Mouse (Mus musculus) left cerebral cortex, postnatal 10 days (tissue): ENCODE measurements around the gene Hipk2. TPM values are rescaled to one million over a fixed set of nuclear protein-coding genes. Genes with fewer than 3 reads are reported as not detected.
A peak's percentile ranks its signal among the peaks of the same experiment; 100 is the strongest.

Source experiments
- DNase-seq, 2 experiments: peaks; one replicate each; pipeline ENCODE4 v3.0.0; 2021 to 2022; ENCODE audit warnings: low spot score in 2 of 2, mixed read lengths in 1 of 2; ENCODE audit errors: extremely low spot score in 1 of 2
- intact Hi-C: fragments of 180-260 bp; cut with DNase I; formaldehyde crosslinking; loops from one replicate; pipeline ENCODE4 v1.15.1; 2025
- total RNA-seq, 2 experiments: library from RNA; stranded (reverse); gene quantifications; 2 replicates each; pipeline ENCODE4 v1.2.3; 2021

Gene Hipk2
- total RNA-seq, 2 experiments from 2014 or later: 44.6 to 45.9 TPM

GRCm38 (mm10) chr6:38874565-38875257, 1.3 kb downstream of the Hipk2 start:
- DNase-seq: no peak
- intact Hi-C loops: loop anchor here (1.0 to 10.0 kb wide), 4 partner anchors 38 to 193 kb away; no protein-coding TSS in a partner anchor

DNA sequence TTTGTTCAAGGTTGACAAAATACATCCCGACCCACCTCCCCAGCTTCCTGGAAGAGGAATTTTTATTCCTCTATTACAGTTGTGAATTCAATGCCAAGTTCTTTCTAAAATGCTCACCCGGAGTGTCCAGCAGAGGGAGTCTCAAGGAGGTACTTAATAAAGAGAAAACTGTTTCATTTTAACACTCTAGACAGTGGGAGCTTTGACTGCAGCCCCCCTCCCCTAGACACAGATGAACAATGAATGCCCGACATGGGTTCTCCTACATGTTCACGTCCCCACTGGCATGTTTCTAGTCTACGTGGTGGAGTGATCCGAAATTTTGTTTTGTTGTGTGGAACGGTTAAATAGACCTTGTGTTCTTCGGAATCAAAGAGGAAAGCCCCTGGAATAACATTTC, 1.9 kb downstream of the Hipk2 start:
- DNase-seq: peak; percentile 60 to 63
- intact Hi-C loops: loop anchor here (1.0 to 10.0 kb wide), 3 partner anchors 109 to 193 kb away; no protein-coding TSS in a partner anchor

GRCm38 (mm10) chr6:38873316-38873715, 2.6 kb downstream of the Hipk2 start:
- intact Hi-C loops: loop anchor here (10.0 kb wide), 1 partner anchor 109 kb away; no protein-coding TSS in a partner anchor
- no peak for DNase-seq

DNA sequence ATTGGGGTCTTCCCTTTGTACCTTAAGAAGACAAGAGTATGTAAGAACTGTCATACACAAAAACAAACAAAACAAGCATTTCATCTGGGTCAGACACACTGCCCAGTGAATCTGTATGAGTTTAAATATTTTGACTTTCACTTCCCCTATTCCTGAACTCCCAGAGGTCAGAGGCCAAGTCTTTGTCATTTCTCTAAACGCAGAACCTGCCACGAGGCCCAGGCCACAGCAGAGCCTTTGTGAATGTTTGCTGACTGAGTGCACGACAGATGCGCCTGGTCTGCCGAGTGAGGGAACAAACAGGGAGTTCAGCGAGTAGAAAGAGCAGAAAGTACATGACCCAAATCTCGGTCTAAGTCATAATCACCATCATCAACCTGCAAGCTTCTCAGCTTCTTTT, 4.9 kb downstream of the Hipk2 start:
- no peak for DNase-seq
- intact Hi-C loops: loop anchor here (10.0 kb wide), 1 partner anchor 106 kb away; no protein-coding TSS in a partner anchor

DNA sequence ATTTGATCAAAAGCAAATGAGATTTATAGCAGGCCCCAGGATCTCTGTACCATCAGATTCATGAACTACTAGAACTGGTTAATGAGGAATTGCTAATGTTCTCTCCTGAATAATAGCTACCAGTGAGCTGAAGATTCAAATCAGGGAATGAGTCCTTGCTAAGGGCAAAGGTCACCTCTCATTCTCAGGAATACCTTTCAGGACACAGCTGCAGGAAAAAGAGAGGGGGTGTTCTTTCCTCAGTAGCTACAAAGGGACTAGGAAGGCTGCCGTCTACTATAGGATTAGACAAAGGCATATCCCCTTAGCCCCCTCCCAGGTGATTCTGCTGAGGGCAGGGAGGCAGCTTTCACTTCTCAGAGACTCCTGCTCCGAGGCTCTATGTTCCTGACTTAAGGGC, 5.9 kb downstream of the Hipk2 start:
- DNase-seq: no peak
- intact Hi-C loops: loop anchor here (10.0 kb wide), 1 partner anchor 105 kb away; no protein-coding TSS in a partner anchor

- DNase-seq: no peak
- intact Hi-C loops: no loop called here
These were observed 7.0 kb downstream of the Hipk2 start for GRCm38 (mm10) chr6:38868974-38869373.

DNA sequence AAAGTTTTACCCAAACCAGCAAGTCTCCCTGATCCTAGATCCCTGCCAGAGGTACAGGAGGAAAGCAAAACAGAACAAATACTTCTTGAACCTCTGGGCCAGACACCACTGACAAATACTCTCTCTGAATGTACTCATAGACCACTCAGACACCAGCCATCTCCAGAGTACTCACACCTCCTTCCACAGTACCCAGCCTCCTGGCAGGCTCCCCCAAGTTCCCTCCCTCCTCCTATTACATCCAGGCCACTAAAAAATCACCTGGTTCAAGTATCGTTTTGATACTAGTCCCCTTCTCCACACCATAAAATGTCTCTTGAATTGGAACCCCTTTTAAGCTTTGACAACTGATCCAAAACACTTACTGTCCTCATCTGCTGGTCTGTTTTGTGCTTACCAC, 8.7 kb downstream of the Hipk2 start:
- DNase-seq: no peak
- intact Hi-C loops: no loop called here

- intact Hi-C loops: no loop called here
- no peak for DNase-seq
These were observed 9.2 kb downstream of the Hipk2 start for GRCm38 (mm10) chr6:38866761-38867160.

DNA sequence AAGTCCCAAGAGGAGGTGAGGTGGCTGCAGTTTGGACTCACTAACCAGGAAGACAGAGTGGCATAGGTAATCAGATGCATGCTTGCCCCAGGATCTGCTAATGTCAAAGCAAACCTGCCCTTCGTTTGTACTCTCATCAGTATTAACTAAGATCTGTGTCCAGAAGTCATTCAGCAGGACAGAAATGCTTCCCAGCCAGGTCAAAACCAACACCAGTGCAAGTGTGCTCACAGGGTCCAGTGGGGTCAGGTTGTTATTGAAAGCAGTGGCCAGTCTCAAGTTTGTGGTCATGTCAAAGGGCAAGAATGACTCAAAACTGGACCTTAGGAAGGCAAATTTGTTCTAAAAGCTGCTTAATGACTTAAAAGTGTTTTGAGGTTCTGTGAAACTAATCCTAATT, 9.6 kb downstream of the Hipk2 start:
- intact Hi-C loops: no loop called here
- no peak for DNase-seq

GRCm38 (mm10) chr6:38865805-38866204, 10.2 kb downstream of the Hipk2 start:
- DNase-seq: no peak
- intact Hi-C loops: no loop called here

- DNase-seq: no peak
- intact Hi-C loops: no loop called here
These were observed 12.4 kb downstream of the Hipk2 start for GRCm38 (mm10) chr6:38863595-38863994.

- intact Hi-C loops: no loop called here
- DNase-seq: no peak
These were observed 15.7 kb downstream of the Hipk2 start for GRCm38 (mm10) chr6:38860301-38860700.

GRCm38 (mm10) chr6:38859819-38860218, 16.1 kb downstream of the Hipk2 start:
- DNase-seq: no peak
- intact Hi-C loops: no loop called here

GRCm38 (mm10) chr6:38853561-38853992, 22.4 kb downstream of the Hipk2 start:
- intact Hi-C loops: no loop called here
- DNase-seq: no peak

DNA sequence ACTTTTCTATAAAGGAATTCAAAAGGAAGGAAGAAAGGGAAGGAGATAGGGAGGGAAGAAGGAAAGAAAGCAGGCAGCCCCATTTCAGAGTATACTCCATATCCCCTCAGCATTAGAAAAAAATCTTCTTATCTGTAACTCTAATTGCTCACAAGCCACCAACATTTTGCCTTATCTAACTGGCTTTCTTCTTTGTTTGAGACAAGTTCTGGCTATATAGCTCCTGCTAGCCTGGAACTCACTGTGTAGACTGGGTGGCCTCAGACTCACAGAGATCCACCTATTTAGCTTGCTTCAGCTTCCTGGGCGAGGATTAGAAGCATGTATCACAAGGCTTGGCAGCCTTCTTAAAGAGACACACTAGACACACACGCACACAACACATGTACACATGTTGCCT, 24.2 kb downstream of the Hipk2 start:
- intact Hi-C loops: no loop called here
- no peak for DNase-seq

DNA sequence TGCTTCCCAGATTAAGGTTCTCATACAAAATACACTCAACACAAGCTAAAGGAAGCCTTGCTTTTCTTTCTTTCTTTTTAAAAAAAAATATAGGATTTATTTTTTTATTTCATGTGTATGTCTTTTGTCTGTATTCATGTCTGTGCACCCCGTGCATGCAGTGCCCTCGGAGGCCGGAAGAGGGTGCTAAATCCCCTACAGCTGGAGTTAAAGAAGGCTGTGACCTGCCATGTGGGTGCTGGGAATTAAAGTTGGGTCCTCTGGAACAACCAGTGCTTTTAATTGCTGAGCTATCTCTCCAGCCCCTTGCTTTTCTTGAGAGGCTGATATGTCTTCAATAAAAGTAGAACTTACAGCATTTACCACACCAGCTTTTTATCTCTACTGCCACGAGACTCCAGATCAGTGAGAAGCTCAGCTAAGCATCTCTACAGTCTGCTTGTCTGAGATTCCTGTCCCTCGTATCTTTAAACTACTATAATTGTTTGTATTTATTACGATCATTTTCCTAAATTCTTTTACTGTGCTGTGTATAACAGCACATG, 25.2 kb downstream of the Hipk2 start:
- no peak for DNase-seq
- intact Hi-C loops: no loop called here

GRCm38 (mm10) chr6:38847958-38848910, 27.7 kb downstream of the Hipk2 start:
- no peak for DNase-seq
- intact Hi-C loops: no loop called here

- intact Hi-C loops: no loop called here
- no peak for DNase-seq
These were observed 28.5 kb downstream of the Hipk2 start for GRCm38 (mm10) chr6:38847447-38847846.
